ENCODE assay signal across 18 mouse cellular contexts in genomic region chr1:168975037-168975698, GRCm38 (mm10).
DNase-seq lines count a peak whose midpoint lies in the region; ATAC-seq and TF ChIP-seq lines count a peak whose summit lies in the region.
"Had no signal": no experiment of that assay in that cellular context is flagged by ENCODE, and none has a peak within 500 bp of the region (broad histone marks: within the 10 kb centered on the region; RNA-seq: fewer than 3 reads in every experiment).

No protein-coding gene starts in this region.

- no peak overlapping the region for H3K4me2 ChIP-seq in midbrain, postnatal 0 days (ENCODE audit: low read depth, low read length, poor library complexity, severe bottlenecking)
- no peak overlapping the region for H3K4me2 ChIP-seq in neural tube, embryonic 15.5 days
- H3K4me2 ChIP-seq: forebrain, embryonic 15.5 days; heart, embryonic 11.5 days; liver, embryonic 15.5 days; midbrain, embryonic 12.5 days had no signal

- H3K4me3 ChIP-seq in kidney, adult 2 months (ENCODE audit: insufficient read depth, low read depth, low read length), result no peak overlapping the region
- H3K4me3 ChIP-seq in midbrain, postnatal 0 days (ENCODE audit: low read depth, low read length), result no peak overlapping the region
- no peak overlapping the region for H3K4me3 ChIP-seq in midbrain, embryonic 10.5 days
- no peak overlapping the region for H3K4me3 ChIP-seq in neural tube, embryonic 15.5 days (replicated peaks)
- H3K4me3 ChIP-seq: forebrain, embryonic 15.5 days; gastrocnemius, adult 2 months; liver, embryonic 15.5 days; midbrain, embryonic 12.5 days had no signal

- ATAC-seq in midbrain, postnatal 0 days (ENCODE audit: low FRiP score), result no peak
- ATAC-seq in neural tube, embryonic 15.5 days (ENCODE audit: low FRiP score), result no peak
- ATAC-seq: forebrain, embryonic 15.5 days had no signal

- WGBS in kidney, adult 2 months, result 39% methylated on average over 8 of the region's 8 CpGs
- 87% methylated on average over 8 of the region's 8 CpGs for WGBS in midbrain, postnatal 0 days
- WGBS in midbrain, embryonic 10.5 days, result 85% methylated on average over 8 of the region's 8 CpGs
- WGBS in neural tube, embryonic 15.5 days, result 77% methylated on average over 8 of the region's 8 CpGs

- H3K36me3 ChIP-seq in kidney, adult 2 months (ENCODE audit: control insufficient read depth, insufficient read depth, low read length), result no peaks in the 10 kb centered on the region
- H3K36me3 ChIP-seq in midbrain, postnatal 0 days (ENCODE audit: insufficient read depth, low read length), result no peaks in the 10 kb centered on the region
- no peaks in the 10 kb centered on the region for H3K36me3 ChIP-seq in midbrain, embryonic 10.5 days
- no peaks in the 10 kb centered on the region for H3K36me3 ChIP-seq in neural tube, embryonic 15.5 days
- H3K36me3 ChIP-seq: forebrain, embryonic 15.5 days; liver, embryonic 15.5 days; midbrain, embryonic 12.5 days had no signal

- peak; percentile 65 to 77 for DNase-seq in cerebellum, postnatal 10 days
- DNase-seq in cerebellum, adult 18-20 months, result no peak
- DNase-seq in kidney, adult 2 months, result no peak
- DNase-seq in kidney, adult 18-20 months, result no peak
- peak; percentile 18 for DNase-seq in midbrain, postnatal 0 days (ENCODE audit: low spot score)
- DNase-seq in midbrain, embryonic 10.5 days (ENCODE audit: low spot score), result no peak
- DNase-seq in retina, embryonic 14.5 days (ENCODE audit: low spot score), result peak; percentile 11
- DNase-seq: cerebellum, adult 11 months; gastrocnemius, adult 2 months; heart, postnatal 36 days; layer of hippocampus, postnatal 36 days; lung, postnatal 36 days; thymus, postnatal 4 days had no signal

- no peak for TF ChIP-seq CTCF in kidney, adult 2 months (conservative IDR thresholded peaks at IDR 0.05; ENCODE audit: insufficient read depth, insufficient read length, low read depth, low read length)
- no peak for TF ChIP-seq CTCF in midbrain, postnatal 0 days (IDR thresholded peaks at IDR 0.05)

- H3K27ac ChIP-seq in kidney, adult 2 months (ENCODE audit: insufficient read depth, low read depth, low read length), result peak overlapping the region; percentile 8; the same call in 1 of the 2 replicates
- H3K27ac ChIP-seq in midbrain, postnatal 0 days (ENCODE audit: low read depth, low read length), result no peak overlapping the region
- H3K27ac ChIP-seq in midbrain, embryonic 10.5 days (replicated peaks), result no peak overlapping the region
- no peak overlapping the region for H3K27ac ChIP-seq in neural tube, embryonic 15.5 days (replicated peaks)
- H3K27ac ChIP-seq: forebrain, embryonic 15.5 days; gastrocnemius, adult 2 months; liver, embryonic 15.5 days; midbrain, embryonic 12.5 days had no signal

- H3K27me3 ChIP-seq in kidney, adult 2 months (replicated peaks; ENCODE audit: control insufficient read depth, insufficient read depth, low read length), result no peaks in the 10 kb centered on the region
- H3K27me3 ChIP-seq in midbrain, postnatal 0 days (ENCODE audit: insufficient read depth, low read length), result no peaks in the 10 kb centered on the region
- no peaks in the 10 kb centered on the region for H3K27me3 ChIP-seq in midbrain, embryonic 10.5 days (ENCODE audit: low read depth, poor library complexity, severe bottlenecking)
- H3K27me3 ChIP-seq in neural tube, embryonic 15.5 days (replicated peaks), result no peaks in the 10 kb centered on the region
- H3K27me3 ChIP-seq: forebrain, embryonic 15.5 days; liver, embryonic 15.5 days; midbrain, embryonic 12.5 days had no signal

- no peaks in the 10 kb centered on the region for H3K9me3 ChIP-seq in midbrain, postnatal 0 days (ENCODE audit: low read length)
- H3K9me3 ChIP-seq in midbrain, embryonic 10.5 days (replicated peaks), result no peaks in the 10 kb centered on the region
- no peaks in the 10 kb centered on the region for H3K9me3 ChIP-seq in neural tube, embryonic 15.5 days (replicated peaks)
- H3K9me3 ChIP-seq: forebrain, embryonic 15.5 days; liver, embryonic 15.5 days had no signal

- no peak for TF ChIP-seq POLR2A in kidney, adult 2 months (IDR thresholded peaks at IDR 0.05; ENCODE audit: low read depth, low read length)

- no peaks in the 10 kb centered on the region for H3K4me1 ChIP-seq in kidney, adult 2 months (ENCODE audit: control insufficient read depth, insufficient read depth, low read length)
- H3K4me1 ChIP-seq in midbrain, postnatal 0 days (ENCODE audit: insufficient read depth, low read length), result no peaks in the 10 kb centered on the region
- no peaks in the 10 kb centered on the region for H3K4me1 ChIP-seq in midbrain, embryonic 10.5 days
- H3K4me1 ChIP-seq in neural tube, embryonic 15.5 days, result no peaks in the 10 kb centered on the region
- H3K4me1 ChIP-seq: forebrain, embryonic 15.5 days; liver, embryonic 15.5 days; midbrain, embryonic 12.5 days had no signal

- no peak overlapping the region for H3K9ac ChIP-seq in midbrain, postnatal 0 days (replicated peaks; ENCODE audit: low read length, poor library complexity, severe bottlenecking)
- H3K9ac ChIP-seq in neural tube, embryonic 15.5 days (replicated peaks), result no peak overlapping the region
- H3K9ac ChIP-seq: forebrain, embryonic 15.5 days; liver, embryonic 15.5 days; midbrain, embryonic 12.5 days had no signal

Comparison
In these comparisons a context has a peak if more than half of its experiments do, and no peak if none do; other contexts are left out.
1. DNase-seq: peak in cerebellum, postnatal 10 days (2 of 2), midbrain, postnatal 0 days (single experiment) and retina, embryonic 14.5 days (single experiment); none in cerebellum, adult 18-20 months (0 of 2), kidney, adult 2 months (single experiment), kidney, adult 18-20 months (single experiment) and midbrain, embryonic 10.5 days (single experiment).